Mouse (Mus musculus): Measurements from ENCODE around the gene Pigq.
A peak's percentile ranks its signal among the peaks of the same experiment; 100 is the strongest.

Gene Pigq

GRCm38 (mm10) chr17:25944366-25945163, at the start of gene Pigq, which contains the start of gene Nhlrc4:
Gene Pigq (minus strand): TSS chr17:25944936.
Gene Nhlrc4 (minus strand): TSS chr17:25944961.
- DNase-seq (ENCODE audit: low spot score) = no peak

GRCm38 (mm10) chr17:25993489-25993888, 48.8 kb upstream of the Pigq start:
- DNase-seq (ENCODE audit: low spot score) = no peak

- no peak for DNase-seq (ENCODE audit: low spot score)
These were observed 47.5 kb upstream of the Pigq start for GRCm38 (mm10) chr17:25992274-25992673.

GRCm38 (mm10) chr17:25990331-25990730, 45.6 kb upstream of the Pigq start:
- no peak for DNase-seq (ENCODE audit: low spot score)

DNA sequence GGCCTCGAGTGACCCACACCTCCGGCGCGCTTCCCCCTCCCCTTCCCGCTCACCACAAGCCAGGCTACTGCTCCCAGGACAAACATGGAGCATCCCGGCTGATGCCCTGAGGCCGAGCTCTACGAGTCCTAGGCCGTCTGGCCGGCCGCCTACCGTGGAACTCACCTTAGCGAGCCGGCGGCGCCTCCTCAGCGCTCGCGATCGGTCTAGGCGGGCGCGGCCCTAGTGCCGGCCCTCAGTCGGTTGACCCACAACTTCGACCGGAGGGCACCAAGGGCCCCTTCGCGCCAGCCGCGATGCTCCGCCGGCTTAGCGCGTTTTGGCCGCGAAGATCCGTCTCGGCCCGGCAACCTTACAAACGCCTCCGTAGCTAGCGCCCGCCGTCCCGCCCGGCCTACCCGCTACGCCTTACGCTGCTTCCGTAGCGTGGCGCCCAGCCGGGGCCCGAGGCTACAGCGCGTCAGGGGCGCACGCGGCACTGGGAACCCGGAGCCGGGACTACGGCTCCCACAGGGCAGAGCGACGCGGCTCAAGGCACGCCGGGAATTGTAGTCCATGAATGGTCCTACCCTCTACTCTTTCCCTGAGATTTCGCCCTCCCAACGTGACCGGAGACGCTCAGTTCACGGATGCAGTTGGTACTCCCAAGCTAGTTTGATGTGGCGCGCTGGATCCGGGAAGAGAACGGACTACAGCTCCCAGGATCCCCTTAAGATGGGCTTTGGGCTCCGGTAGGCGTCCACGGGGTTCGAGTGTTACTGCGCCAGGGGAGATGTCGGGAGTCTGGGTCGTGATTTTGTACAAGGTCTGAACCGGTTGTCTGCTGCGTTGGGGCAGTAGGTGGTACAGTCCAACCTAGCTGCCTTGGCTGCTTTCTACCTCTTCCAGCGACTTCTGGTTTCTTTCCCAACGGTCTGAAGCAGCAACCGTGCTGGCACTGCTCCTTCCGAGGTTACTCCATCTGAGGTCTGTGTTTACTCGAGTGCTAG, 40.9 kb upstream of the Pigq start, which contains the start of gene Capn15:
Capn15 (minus strand) TSS at position 491 of the 989 bp plus-strand sequence.
- peak; percentile 93 for DNase-seq (ENCODE audit: low spot score)

DNA sequence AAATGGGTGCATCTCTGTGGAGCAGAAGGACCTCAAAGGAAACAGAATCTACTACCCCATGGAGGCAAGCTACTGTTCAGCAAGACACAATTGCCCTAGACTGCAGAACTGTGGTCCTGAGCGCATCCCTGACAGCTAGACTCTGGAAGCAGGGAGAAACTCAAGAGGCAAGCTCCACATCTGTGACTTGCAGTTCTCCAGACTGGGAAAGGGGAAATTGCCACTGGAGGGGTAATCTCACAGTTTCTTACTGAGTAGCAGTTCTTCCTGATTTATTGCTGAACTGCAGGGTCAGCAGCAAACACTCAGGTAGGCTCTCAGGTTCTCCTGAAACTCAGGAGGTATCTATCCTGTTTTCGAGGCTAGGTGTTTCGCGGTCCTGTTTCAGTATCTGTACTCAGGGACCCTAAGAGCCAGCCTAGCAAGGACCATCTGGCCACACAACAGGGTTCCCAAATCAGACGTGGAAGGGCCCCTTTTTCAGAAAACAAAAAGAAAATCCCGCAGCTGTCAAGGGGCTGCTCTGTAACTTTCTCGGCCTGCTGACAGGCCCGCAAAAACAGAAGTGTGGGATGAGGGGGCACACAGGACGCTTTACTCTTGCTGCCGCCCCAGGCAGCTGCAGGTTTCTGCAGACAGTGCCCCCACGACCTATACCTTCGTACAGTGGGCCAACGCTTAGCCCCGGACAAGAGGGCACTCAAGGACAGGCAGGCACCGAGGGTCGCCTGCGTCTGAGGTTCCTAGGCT, 40.0 kb upstream of the Pigq start:
- no peak for DNase-seq (ENCODE audit: low spot score)

GRCm38 (mm10) chr17:25984066-25984465, 39.3 kb upstream of the Pigq start:
- no peak for DNase-seq (ENCODE audit: low spot score)

GRCm38 (mm10) chr17:25982913-25983312, 38.2 kb upstream of the Pigq start:
- no peak for DNase-seq (ENCODE audit: low spot score)

- DNase-seq (ENCODE audit: low spot score) = no peak
These were observed 36.1 kb upstream of the Pigq start for GRCm38 (mm10) chr17:25980854-25981253.

GRCm38 (mm10) chr17:25979829-25980738, 35.3 kb upstream of the Pigq start:
- DNase-seq (ENCODE audit: low spot score) = peak; percentile 17

DNA sequence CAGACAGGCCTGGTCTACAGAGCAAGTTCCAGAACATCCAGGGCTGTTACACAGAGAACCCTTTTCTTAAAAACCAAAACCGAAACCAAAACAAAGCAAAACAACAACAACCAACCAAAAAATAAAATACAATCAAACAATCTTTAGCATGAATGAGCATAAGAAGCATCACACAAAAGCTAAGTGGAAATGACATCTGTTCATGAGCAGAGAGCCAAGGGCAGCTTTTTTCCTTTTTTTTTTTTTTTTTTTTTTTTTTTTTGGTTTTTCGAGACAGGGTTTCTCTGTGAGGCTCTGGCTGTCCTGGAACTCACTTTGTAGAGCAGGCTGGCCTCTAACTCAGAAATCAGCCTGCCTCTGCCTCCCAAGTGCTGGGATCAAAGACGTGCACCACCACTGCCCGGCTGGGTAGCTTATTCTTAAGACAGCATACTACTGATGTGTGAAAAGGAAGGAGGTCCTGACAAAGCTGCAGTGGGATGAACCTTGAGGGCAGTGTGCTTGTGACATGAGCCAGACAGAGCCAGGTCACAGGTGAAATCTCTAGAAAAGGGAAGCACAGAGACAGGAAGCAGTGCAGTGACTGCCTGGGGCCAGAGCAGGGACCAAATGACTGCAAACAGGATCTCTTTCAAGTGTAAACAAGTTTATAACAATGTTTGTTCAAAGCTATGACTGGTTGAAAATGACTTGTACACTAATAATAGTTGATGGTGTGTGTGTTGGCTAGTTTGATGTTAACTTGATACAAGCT, 26.4 kb upstream of the Pigq start:
- DNase-seq (ENCODE audit: low spot score) = no peak

DNA sequence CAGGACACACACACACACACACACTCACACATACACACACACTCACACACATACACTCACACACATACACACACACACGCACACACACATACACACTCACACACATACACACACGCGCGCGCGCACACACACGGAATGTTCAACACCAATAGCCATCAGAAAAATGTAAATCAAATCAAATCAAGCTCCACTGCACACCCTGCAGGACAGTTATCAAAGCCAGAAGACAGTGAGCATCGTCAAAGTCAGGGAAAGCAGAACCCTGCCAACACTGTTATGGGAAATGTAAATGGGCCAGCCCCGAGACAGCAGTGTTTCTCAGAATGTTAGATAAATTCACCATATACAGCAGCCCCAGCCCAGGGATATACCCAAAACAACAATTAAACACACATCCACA, 25.7 kb upstream of the Pigq start:
- no peak for DNase-seq (ENCODE audit: low spot score)

DNA sequence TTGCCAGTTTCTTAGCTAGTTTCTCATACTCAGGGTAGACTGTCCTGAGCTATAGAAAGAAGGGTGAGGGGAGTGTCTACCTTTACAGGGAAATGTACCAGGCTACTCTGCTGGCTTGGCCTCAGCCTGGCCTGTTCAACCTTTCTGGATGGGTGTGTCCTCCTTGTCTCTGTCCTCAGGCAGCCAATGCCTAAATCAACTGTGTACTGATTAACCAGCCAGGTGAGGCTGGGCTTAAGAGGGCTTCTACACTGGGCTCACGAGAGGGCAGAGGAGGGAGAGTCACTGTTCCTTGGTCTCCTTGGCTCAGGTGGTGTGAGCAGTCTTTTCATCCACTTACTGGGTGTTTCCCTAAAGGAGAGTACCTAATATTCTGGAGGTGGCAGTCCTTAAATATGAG, 23.4 kb upstream of the Pigq start:
- DNase-seq (ENCODE audit: low spot score) = peak; percentile 55

- DNase-seq (ENCODE audit: low spot score) = no peak
These were observed 22.9 kb upstream of the Pigq start for GRCm38 (mm10) chr17:25967652-25968051.

DNA sequence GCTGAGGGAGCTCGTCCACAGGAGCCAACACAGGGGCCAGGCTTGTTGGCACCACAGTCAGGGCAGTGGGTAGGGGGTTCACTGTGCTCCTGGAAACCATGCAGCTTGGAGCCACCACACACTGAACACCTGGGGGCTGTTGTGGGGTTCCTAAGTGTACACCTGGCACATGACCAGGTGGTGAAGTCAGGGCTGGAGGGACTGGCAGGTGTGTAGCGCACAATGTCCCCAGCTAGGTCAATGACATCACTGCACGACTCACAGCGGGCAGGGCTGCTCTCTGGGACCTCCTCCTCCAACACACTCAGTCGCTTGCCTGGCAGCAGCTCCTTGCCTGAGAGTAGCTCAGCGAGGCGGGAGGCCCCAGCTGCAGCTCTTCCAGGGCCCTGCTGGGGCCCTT, 19.5 kb upstream of the Pigq start:
- DNase-seq (ENCODE audit: low spot score) = no peak

DNA sequence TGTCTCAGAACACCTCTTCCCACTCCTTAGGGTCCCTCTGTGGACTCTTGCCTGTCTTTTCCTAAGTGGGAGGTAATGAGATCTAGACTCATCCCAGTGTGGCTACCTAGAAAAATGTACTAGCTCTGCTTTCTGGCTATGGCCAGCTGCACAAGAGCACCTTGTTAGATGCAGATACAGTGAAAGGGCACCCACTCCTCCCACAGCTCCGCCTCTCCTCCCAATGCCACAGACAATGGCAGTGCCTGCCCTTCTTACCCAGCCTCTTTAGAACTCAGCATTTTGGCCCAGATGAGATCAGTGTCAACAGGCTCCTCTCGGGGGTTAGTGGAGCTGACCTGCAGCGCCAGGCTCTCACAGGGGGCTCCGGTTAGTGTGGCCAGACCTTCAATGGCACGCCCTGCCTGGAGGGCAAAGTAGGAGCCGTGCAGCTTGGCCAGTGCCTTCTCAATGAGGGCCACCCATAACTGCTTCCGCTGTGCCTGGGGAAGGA, 17.7 kb upstream of the Pigq start:
- no peak for DNase-seq (ENCODE audit: low spot score)

- DNase-seq (ENCODE audit: low spot score) = no peak
These were observed 16.8 kb upstream of the Pigq start for GRCm38 (mm10) chr17:25961566-25961965.

DNA sequence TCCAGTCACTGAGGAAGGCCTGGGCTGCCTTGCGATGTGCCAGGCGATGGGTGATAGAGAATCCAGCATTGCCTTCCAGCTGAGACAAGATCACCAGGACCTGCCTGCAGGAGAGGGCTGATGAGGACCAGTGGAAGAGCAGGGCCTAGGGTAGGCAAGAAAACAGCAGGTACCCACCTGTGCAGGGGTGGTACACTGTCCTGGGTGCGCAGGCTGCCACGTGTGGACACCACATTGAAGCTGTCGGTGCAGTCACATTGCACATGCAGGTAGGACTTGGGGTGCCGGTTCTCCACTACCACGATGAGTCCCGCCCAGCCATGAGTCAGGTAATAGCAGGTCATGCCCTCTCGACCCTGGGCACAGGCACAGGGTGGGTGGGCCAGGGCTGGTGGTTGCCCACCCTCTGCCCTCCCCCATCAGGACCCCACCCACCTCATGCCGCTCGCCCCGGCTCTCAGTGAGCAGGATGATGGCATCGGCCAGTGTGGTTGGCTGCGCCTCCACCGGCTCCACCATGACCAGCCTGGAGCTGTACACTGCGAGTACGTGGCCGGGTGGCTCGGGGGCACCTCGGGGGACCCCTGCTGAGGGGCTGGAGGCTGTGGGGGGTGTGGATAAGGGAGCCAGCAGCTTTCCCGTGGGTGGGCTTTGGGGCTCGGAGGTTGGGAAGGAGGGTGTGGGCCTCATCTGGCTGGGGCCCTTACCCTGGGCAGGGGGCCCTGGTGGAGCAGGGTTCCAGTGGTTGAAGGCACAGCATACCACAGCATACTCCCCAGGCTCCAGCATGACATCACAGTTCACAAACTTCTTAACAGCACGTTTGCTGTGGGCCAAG, 15.1 kb upstream of the Pigq start:
- DNase-seq (ENCODE audit: low spot score) = no peak
